Mouse (Mus musculus): Measurements from ENCODE around the gene Gm20388. TPM values are rescaled to one million over a fixed set of nuclear protein-coding genes. Genes with fewer than 3 reads are reported as not detected.
A peak's percentile ranks its signal among the peaks of the same experiment; 100 is the strongest.

Gene Gm20388
- polyA plus RNA-seq, 1 experiment: 23.9 TPM

GRCm38 (mm10) chr8:120823331-120823730 is 912.7 kb downstream of the Gm20388 start:
- Histone ChIP-seq H3K27ac (ENCODE audit: insufficient read depth, low read length) (no peak overlapping the region), H3K4me1 (ENCODE audit: control insufficient read depth, insufficient read depth, low read length) (no peaks in the 10 kb centered on the region)
- TF ChIP-seq CTCF (IDR thresholded peaks at IDR 0.05; ENCODE audit: extremely low read depth, insufficient read depth, low read length) (no peak), POLR2A (IDR thresholded peaks at IDR 0.05; ENCODE audit: extremely low read depth, insufficient read depth, low read length) (no peak)

GRCm38 (mm10) chr8:120823887-120824286 is 913.2 kb downstream of the Gm20388 start:
- H3K4me3 ChIP-seq (ENCODE audit: insufficient read depth, low read length): no peak overlapping the region
- no peak overlapping the region for H3K27ac ChIP-seq (ENCODE audit: insufficient read depth, low read length)
- no peaks in the 10 kb centered on the region for H3K4me1 ChIP-seq (ENCODE audit: control insufficient read depth, insufficient read depth, low read length)
- TF ChIP-seq POLR2A (IDR thresholded peaks at IDR 0.05; ENCODE audit: extremely low read depth, insufficient read depth, low read length): no peak
- no peak for TF ChIP-seq CTCF (IDR thresholded peaks at IDR 0.05; ENCODE audit: extremely low read depth, insufficient read depth, low read length)

More at GRCm38 (mm10) chr8:120823331-120823730, 912.7 kb downstream of the Gm20388 start:
- no peak overlapping the region for H3K4me3 ChIP-seq (ENCODE audit: insufficient read depth, low read length)

DNA sequence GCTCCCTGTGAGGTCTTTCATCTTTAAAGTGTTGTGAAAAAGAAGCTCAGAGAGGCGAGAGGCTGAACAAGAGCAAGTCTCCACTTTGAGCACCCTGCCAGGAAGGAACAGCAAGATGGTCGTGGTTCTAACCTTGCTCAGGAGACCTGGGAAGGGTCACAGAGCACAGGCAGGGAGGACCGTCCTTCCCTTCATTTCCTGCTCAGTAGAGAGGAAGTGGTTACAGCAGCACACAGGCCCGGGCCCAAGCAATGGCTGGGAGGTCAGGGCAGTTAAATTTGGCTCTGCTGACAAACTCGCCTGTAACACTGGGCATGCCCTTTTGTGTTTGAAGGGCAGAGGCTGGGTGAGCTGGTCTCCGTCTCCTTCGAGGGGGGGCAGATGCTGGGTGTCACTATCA is 914.0 kb downstream of the Gm20388 start:
- Histone ChIP-seq H3K4me1 (ENCODE audit: control insufficient read depth, insufficient read depth, low read length) (no peaks in the 10 kb centered on the region), H3K4me3 (ENCODE audit: insufficient read depth, low read length) (no peak overlapping the region), H3K27ac (ENCODE audit: insufficient read depth, low read length) (no peak overlapping the region)
- no peak for TF ChIP-seq POLR2A (IDR thresholded peaks at IDR 0.05; ENCODE audit: extremely low read depth, insufficient read depth, low read length)
- TF ChIP-seq CTCF (IDR thresholded peaks at IDR 0.05; ENCODE audit: extremely low read depth, insufficient read depth, low read length): no peak

DNA sequence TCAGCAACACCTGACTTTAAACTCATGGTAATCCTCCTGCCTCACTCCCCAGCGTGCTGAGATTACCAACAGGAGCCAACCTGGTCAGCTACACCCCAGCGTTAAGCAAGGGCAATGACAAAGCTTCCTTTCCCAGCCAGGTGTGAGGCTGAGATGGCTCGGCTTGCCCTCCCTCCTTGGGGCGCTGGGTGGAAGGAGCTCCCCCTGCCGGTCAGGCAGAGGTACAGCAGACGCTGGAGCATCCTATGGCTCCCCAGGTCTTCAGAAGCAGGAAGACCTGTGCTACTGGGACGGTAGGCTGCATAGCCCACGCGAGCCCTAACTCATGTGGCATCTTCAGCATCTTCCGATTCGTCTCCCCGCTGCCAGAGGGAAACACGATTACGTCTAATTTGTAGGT is 917.6 kb downstream of the Gm20388 start:
- Histone ChIP-seq H3K4me3 (ENCODE audit: insufficient read depth, low read length) (no peak overlapping the region), H3K27ac (ENCODE audit: insufficient read depth, low read length) (no peak overlapping the region), H3K4me1 (ENCODE audit: control insufficient read depth, insufficient read depth, low read length) (no peaks in the 10 kb centered on the region)
- TF ChIP-seq CTCF (IDR thresholded peaks at IDR 0.05; ENCODE audit: extremely low read depth, insufficient read depth, low read length) (peak; percentile 62), POLR2A (IDR thresholded peaks at IDR 0.05; ENCODE audit: extremely low read depth, insufficient read depth, low read length) (no peak)

DNA sequence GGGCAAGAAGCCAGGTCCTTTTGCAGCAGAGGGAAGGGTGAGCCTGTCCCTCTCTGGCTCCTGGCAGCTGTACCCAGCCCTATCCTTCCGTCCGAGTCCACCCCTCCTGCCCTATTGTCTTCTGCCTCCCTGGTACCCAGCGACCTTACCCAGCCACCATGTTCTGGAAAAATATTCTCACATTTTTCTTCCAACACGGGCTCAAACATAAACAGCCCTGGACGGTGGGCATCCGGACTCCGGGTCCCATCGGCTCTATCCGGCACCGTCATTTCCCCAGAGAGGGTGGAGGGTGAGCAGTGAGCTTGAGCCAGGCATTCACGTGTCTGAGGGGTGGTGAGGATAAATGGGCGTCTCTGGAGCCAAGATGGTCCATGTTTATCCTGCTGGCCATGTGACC is 920.0 kb downstream of the Gm20388 start:
- TF ChIP-seq CTCF (IDR thresholded peaks at IDR 0.05; ENCODE audit: extremely low read depth, insufficient read depth, low read length): no peak
- no peak for TF ChIP-seq POLR2A (IDR thresholded peaks at IDR 0.05; ENCODE audit: extremely low read depth, insufficient read depth, low read length)
- no peak overlapping the region for H3K27ac ChIP-seq (ENCODE audit: insufficient read depth, low read length)
- no peaks in the 10 kb centered on the region for H3K4me1 ChIP-seq (ENCODE audit: control insufficient read depth, insufficient read depth, low read length)

DNA sequence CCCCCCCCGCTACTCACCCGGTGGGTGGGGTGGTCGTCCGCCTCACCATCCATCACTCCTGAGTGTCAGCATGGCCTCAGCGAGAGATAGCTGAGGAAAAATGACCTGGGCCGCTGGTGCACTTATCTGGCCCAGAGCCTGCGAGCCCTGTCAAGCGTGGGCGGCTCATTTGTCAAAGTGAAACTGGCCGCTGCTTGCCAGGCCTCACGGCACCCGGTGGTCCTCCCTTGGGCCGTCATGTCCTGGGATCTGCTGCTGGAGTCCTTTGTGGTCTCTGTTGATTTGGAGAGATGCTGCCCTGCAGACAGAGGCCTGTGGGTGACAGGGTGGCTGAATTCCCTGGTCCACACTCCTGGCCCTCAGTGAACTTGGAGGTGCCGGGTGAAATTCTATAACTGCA is 921.4 kb downstream of the Gm20388 start:
- Histone ChIP-seq H3K4me1 (ENCODE audit: control insufficient read depth, insufficient read depth, low read length) (no peaks in the 10 kb centered on the region), H3K4me3 (ENCODE audit: insufficient read depth, low read length) (no peak overlapping the region), H3K27ac (ENCODE audit: insufficient read depth, low read length) (no peak overlapping the region)
- TF ChIP-seq POLR2A (IDR thresholded peaks at IDR 0.05; ENCODE audit: extremely low read depth, insufficient read depth, low read length): no peak
- no peak for TF ChIP-seq CTCF (IDR thresholded peaks at IDR 0.05; ENCODE audit: extremely low read depth, insufficient read depth, low read length)

More for the DNA sequence above, 920.0 kb downstream of the Gm20388 start:
- H3K4me3 ChIP-seq (ENCODE audit: insufficient read depth, low read length): no peak overlapping the region

DNA sequence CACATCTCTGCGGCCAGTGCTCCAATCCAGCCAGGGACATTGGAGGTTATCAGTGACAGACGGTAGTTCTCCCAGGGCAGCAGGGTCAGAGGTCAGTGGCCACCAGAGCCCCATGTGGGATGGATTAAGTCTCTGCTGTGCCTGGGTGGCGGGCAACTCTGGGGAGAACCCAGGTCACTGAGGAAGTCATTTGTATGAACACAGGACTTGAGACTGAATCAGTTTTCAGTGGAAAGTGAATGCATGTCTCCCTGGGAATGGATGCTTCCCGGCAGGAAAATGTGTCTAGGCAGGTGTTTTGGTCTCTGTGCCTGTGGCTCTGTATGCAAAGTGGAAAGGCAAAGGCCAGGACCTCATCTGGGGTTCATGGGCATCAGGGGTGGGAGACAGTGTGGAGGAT is 922.6 kb downstream of the Gm20388 start:
- H3K4me1 ChIP-seq (ENCODE audit: control insufficient read depth, insufficient read depth, low read length): no peaks in the 10 kb centered on the region
- TF ChIP-seq POLR2A (IDR thresholded peaks at IDR 0.05; ENCODE audit: extremely low read depth, insufficient read depth, low read length) (no peak), CTCF (IDR thresholded peaks at IDR 0.05; ENCODE audit: extremely low read depth, insufficient read depth, low read length) (no peak)
- no peak overlapping the region for H3K27ac ChIP-seq (ENCODE audit: insufficient read depth, low read length)
- no peak overlapping the region for H3K4me3 ChIP-seq (ENCODE audit: insufficient read depth, low read length)

DNA sequence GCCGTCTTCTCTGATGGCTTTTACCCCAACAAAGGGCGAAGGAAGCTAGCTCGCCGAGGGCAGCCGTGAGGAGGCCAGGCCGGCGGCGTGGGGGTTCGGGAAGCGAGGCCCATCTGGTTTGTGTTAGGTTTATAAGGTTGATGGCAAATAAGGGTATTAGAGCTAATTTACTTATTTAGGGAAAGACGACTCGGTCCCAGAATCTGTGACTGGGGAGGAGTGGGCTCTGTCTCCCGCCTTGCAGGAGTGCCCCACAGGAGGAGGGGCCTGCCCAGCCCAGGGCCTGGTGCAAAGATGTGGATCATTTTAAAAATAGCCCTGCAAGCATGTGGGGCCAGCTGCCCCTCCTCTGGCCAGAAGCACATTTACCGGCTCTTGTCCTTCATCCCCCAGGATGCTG is 928.4 kb downstream of the Gm20388 start:
- Histone ChIP-seq H3K4me3 (ENCODE audit: insufficient read depth, low read length) (no peak overlapping the region), H3K27ac (ENCODE audit: insufficient read depth, low read length) (no peak overlapping the region), H3K4me1 (ENCODE audit: control insufficient read depth, insufficient read depth, low read length) (no peaks in the 10 kb centered on the region)
- TF ChIP-seq CTCF (IDR thresholded peaks at IDR 0.05; ENCODE audit: extremely low read depth, insufficient read depth, low read length) (no peak), POLR2A (IDR thresholded peaks at IDR 0.05; ENCODE audit: extremely low read depth, insufficient read depth, low read length) (no peak)

DNA sequence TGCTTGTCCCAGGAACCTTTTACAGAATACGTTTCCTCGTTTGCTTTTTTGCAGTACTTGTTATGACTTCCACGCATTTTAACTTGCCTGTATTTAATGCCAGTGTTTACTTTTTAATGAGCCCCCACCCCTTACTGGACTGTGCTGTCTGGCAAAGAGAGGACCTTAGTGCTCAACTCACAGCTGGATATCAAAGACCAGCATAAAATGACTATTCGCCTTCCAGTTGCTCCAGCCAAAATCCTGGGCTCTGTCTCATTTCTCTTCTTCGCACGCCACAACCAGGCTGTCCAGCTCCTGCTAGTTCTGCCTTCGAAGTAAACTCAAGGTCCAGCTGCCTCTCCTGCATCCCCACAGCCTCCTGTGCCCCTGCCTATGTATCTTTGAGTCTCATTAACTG is 932.4 kb downstream of the Gm20388 start:
- Histone ChIP-seq H3K4me3 (ENCODE audit: insufficient read depth, low read length) (no peak overlapping the region), H3K4me1 (ENCODE audit: control insufficient read depth, insufficient read depth, low read length) (no peaks in the 10 kb centered on the region), H3K27ac (ENCODE audit: insufficient read depth, low read length) (no peak overlapping the region)
- TF ChIP-seq CTCF (IDR thresholded peaks at IDR 0.05; ENCODE audit: extremely low read depth, insufficient read depth, low read length) (no peak), POLR2A (IDR thresholded peaks at IDR 0.05; ENCODE audit: extremely low read depth, insufficient read depth, low read length) (no peak)

DNA sequence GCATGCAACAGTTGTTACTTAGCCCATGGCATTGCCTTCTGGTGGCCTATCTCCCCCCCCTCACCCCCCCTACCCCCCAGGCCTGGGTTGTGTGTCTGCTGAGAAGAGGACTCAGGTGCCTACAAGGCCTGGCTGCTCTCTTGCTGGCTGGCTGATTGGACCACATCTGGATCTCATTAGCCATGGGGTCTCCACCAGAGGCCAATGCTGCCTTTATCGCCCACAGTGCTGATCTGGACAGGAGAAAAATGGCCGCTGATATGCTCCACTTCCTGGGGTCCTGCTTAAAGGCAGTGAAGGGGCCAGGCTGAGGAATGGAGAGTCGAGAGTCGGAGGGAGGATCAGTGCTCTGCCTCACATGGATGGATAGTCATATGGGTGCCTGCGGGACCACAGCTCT is 935.4 kb downstream of the Gm20388 start:
- TF ChIP-seq CTCF (IDR thresholded peaks at IDR 0.05; ENCODE audit: extremely low read depth, insufficient read depth, low read length) (no peak), POLR2A (IDR thresholded peaks at IDR 0.05; ENCODE audit: extremely low read depth, insufficient read depth, low read length) (no peak)
- H3K4me1 ChIP-seq (ENCODE audit: control insufficient read depth, insufficient read depth, low read length): no peaks in the 10 kb centered on the region
- H3K4me3 ChIP-seq (ENCODE audit: insufficient read depth, low read length): no peak overlapping the region
- H3K27ac ChIP-seq (ENCODE audit: insufficient read depth, low read length): no peak overlapping the region

Measured in cortical plate, adult 2 months (tissue).